Mouse (Mus musculus) heart, embryonic 12.5 days (tissue): ENCODE data around the gene Fzr1. TPM values are rescaled to one million over a fixed set of nuclear protein-coding genes. Genes with fewer than 3 reads are reported as not detected.

Experiments
- ATAC-seq: fragments of 200-750 bp; cut with Nextera tagmentation; 2 replicates; pipeline ENCODE4 v1.8.0; 2017; ENCODE audit warnings: moderate TSS enrichment, moderate library complexity; ENCODE audit not compliant: insufficient number of reproducible peaks, low FRiP score
- H3K27ac ChIP-seq: fragments of 300-500 bp; sonication (generic); 2 replicates; pipeline ENCODE4 v1.5.1; 2016; ENCODE audit warnings: mild to moderate bottlenecking, moderate library complexity; ENCODE audit not compliant: poor library complexity, severe bottlenecking
- H3K27me3 ChIP-seq: fragments of 300-500 bp; sonication (generic); replicated peaks from 2 replicates; pipeline ENCODE4 v1.6.1; 2016; ENCODE audit warnings: mild to moderate bottlenecking, moderate library complexity
- H3K36me3 ChIP-seq: fragments of 300-500 bp; sonication (generic); 2 replicates; pipeline ENCODE4 v1.6.1; 2016; ENCODE audit warnings: mild to moderate bottlenecking, moderate library complexity
- H3K4me1 ChIP-seq: fragments of 300-500 bp; sonication (generic); replicated peaks from 2 replicates; pipeline ENCODE4 v1.6.1; 2016; ENCODE audit warnings: mild to moderate bottlenecking
- H3K4me2 ChIP-seq: fragments of 300-500 bp; sonication (generic); 2 replicates; pipeline ENCODE4 v1.6.1; 2016; ENCODE audit warnings: mild to moderate bottlenecking, moderate library complexity
- H3K4me3 ChIP-seq: fragments of 300-500 bp; sonication (generic); 2 replicates; pipeline ENCODE4 v1.5.1; 2016; ENCODE audit warnings: mild to moderate bottlenecking
- H3K9ac ChIP-seq: fragments of 300-500 bp; sonication (generic); 2 replicates; pipeline ENCODE4 v1.6.1; 2016; ENCODE audit warnings: mild to moderate bottlenecking, moderate library complexity
- H3K9me3 ChIP-seq: fragments of 300-500 bp; sonication (generic); replicated peaks from 2 replicates; pipeline ENCODE4 v1.6.1; 2016; ENCODE audit warnings: mild to moderate bottlenecking, moderate library complexity
- WGBS: fragments of 180-500 bp; shearing (Covaris S2); methylation state at CpG from one replicate; pipeline ENCODE4 v1.1.7; 2016; 5-methylcytosine and 5-hydroxymethylcytosine counted together
- polyA plus RNA-seq: library from polyadenylated mRNA; unstranded; fragments of >200 nt; fragmentation: Nextera tagmentation; extraction: Ambion mirVana; gene quantifications from 2 replicates; pipeline ENCODE4 v1.2.1, GENCODE M21; 2016

The Fzr1 gene
- polyA plus RNA-seq, 1 experiment from 2014 or later: 99.5 TPM

DNA sequence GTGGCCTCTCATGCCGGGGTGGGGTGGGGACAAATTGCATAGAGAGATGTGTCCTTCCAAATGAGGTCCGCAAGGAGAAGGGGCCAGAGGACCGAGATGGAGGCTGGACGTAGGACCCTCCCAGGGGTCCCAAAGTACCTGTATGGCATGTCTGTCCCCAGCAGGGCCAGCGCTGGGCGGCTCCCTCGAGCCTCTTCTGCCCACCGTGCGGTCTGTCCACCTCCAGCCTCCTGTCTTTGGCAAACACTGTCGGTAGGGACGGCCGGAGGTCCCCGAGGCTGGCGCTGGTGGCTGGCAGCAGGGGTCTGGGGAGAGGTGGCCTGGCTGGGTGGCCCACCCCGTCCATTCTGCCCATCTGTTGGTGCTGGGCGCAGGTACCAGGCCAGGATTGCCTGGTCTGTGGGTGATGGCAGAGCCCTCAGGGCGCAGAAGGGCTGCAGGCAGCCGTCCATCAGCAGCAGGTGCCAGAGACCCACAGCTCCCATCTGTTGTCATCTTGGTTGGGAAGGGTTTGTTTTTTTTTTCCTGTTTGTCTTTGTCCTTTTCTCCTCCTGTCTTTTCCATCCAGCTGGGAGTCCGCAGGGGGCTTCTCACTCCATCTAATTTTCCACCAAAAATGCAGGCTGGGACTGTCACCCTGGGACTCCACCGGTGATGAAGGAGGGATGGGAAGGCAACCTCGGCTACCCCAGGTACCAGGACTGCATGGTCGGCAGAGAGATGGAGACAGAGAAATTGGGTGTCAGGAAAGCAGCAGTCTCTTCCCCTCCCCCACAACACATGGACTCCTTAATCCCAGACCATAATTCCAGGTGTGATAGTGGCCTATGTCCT is 22.3 kb upstream of the Fzr1 start:
- Histone ChIP-seq H3K36me3 (peaks cover 69% of the 10 kb centered on the region), H3K9me3 (no peaks in the 10 kb centered on the region), H3K4me1 (peaks cover 48% of the 10 kb centered on the region), H3K27ac (peak overlapping the region; percentile 2; the same call in 1 of the 2 replicates), H3K9ac (peak overlapping the region; percentile 42; the same call in 1 of the 2 replicates), H3K4me2 (no peak overlapping the region; the same call in 1 of the 2 replicates), H3K27me3 (peaks cover 5% of the 10 kb centered on the region; the same call in 1 of the 2 replicates), H3K4me3 (no peak overlapping the region)
- ATAC-seq: no peak
- 59% methylated on average over 22 of the region's 22 CpGs for WGBS

DNA sequence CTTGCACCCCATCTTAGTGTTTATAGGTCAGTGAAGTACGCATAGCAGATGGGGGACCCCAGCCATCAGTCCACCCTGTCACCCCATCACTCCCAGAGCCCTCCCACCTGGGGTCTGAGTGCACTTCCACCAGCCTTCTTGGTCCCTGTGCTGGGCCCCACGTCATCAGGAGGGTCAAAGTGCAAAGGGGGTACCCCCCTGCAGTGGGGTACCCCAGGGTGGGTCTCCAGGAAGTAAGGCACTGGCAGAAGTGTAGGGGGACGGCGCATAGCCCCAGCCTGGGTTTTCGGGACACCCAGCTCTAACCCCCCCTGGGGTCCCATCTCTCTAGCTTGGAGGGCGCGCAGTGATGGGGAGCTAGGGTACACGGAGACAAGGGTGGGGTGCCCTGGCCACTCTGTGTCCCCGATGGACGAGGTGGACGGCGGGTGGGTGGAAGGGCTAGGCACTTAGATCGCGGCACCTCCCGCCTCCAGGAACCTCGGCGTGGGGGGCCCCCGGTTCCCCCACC is 21.5 kb upstream of the Fzr1 start:
- H3K27ac ChIP-seq: no peak overlapping the region
- H3K27me3 ChIP-seq: peaks cover 5% of the 10 kb centered on the region; the same call in 1 of the 2 replicates
- H3K4me1 ChIP-seq: peaks cover 43% of the 10 kb centered on the region
- no peaks in the 10 kb centered on the region for H3K9me3 ChIP-seq
- H3K4me3 ChIP-seq: no peak overlapping the region
- H3K36me3 ChIP-seq: peaks cover 61% of the 10 kb centered on the region
- no peak overlapping the region for H3K4me2 ChIP-seq
- no peak overlapping the region for H3K9ac ChIP-seq
- no peak for ATAC-seq
- WGBS: 66% methylated on average over 18 of the region's 18 CpGs

DNA sequence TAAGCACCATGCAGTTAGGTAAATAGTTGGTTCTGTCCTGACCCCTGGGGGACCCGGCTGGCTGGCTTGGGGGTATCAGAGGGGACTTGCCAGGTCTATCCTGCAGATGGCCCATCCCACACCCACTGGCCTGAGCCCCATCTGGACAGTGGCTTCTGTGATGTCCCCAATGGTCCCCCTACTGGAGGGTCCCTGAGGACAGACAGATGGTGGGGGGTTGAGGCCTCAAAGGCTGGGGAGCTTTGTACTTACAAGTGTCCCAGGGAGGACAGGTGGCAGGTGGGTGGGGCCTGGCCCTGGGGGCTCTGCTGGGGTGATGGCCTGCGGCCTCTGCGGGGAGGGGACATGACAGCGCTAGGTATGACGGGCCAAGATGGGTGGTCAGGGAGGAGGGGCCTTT is 21.0 kb upstream of the Fzr1 start:
- no peak for ATAC-seq
- Histone ChIP-seq H3K36me3 (peaks cover 56% of the 10 kb centered on the region), H3K9me3 (no peaks in the 10 kb centered on the region), H3K27me3 (no peaks in the 10 kb centered on the region; the same call in 1 of the 2 replicates), H3K4me3 (no peak overlapping the region), H3K9ac (no peak overlapping the region), H3K27ac (no peak overlapping the region), H3K4me1 (peaks cover 39% of the 10 kb centered on the region), H3K4me2 (no peak overlapping the region)
- WGBS: 59% methylated on average over 5 of the region's 5 CpGs

DNA sequence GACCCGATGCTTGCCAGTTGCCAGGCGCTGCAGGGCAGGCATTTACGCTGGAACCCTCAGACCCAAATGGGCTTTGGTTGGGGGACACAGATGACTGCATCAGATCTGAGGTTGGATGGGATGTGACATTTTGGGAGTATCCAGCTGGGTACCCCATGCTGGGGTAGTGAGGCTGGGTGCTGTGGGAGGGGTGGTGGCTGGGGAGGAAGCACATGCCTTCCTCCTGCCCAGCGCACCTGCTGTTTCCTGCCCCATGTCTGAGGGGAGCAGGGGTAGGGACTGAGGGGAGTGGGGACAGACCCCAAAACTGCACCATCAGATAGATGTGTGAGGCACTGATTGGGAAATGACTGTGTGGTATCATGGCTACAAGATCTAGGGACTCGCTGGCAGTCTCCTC is 18.4 kb upstream of the Fzr1 start:
- Histone ChIP-seq H3K4me1 (peaks cover 33% of the 10 kb centered on the region), H3K27me3 (no peaks in the 10 kb centered on the region; the same call in 1 of the 2 replicates), H3K9ac (no peak overlapping the region), H3K36me3 (peaks cover 38% of the 10 kb centered on the region), H3K4me3 (no peak overlapping the region), H3K4me2 (no peak overlapping the region), H3K9me3 (no peaks in the 10 kb centered on the region), H3K27ac (no peak overlapping the region)
- WGBS: 76% methylated on average over 5 of the region's 5 CpGs
- ATAC-seq: no peak

DNA sequence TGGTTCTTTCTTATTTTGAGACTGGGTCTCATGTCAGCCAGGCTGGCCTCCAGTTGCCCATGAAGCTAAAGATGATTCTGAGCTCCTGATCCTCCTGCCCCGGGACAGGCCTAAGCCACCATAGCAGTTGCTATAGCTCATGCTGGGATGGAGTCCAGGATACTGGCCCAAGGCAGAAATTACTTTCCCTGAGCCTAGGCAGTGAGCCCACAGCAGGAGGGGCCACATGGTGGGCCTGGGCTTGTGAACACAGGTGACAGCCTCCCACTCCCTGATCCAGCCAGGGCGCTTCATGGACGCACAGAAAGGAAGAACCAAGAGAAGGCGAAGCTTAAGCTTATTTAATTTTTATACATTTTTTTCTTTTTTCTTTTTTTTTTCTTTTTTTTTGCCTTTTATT is 17.5 kb upstream of the Fzr1 start:
- Histone ChIP-seq H3K9ac (no peak overlapping the region; the same call in 1 of the 2 replicates), H3K4me1 (peaks cover 24% of the 10 kb centered on the region), H3K4me3 (no peak overlapping the region), H3K27me3 (no peaks in the 10 kb centered on the region; the same call in 1 of the 2 replicates), H3K27ac (no peak overlapping the region), H3K36me3 (peaks cover 38% of the 10 kb centered on the region), H3K4me2 (no peak overlapping the region), H3K9me3 (no peaks in the 10 kb centered on the region)
- ATAC-seq: no peak
- 77% methylated on average over 4 of the region's 4 CpGs for WGBS

DNA sequence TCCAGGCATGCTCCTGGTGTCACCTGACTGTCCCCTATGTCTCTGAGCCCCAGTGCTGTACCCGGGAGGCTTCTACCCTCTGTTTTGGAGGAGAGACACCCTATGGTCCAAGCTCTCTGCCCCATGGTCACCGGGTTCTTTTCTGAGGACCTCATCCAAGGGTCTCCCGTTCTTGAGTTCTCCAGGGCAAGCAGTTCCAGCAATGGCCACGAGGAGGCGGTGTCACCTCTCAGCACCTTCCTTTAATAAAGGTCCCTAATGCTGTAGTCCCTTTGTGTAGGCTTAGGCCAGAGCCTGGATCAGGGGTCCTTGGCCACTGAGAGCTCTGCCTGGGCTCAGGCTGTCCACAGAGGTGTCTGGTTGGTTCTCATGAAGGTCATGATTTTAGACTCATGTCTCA is 16.8 kb upstream of the Fzr1 start:
- Histone ChIP-seq H3K27me3 (no peaks in the 10 kb centered on the region), H3K36me3 (peaks cover 31% of the 10 kb centered on the region), H3K9ac (no peak overlapping the region), H3K9me3 (no peaks in the 10 kb centered on the region), H3K27ac (no peak overlapping the region), H3K4me2 (no peak overlapping the region), H3K4me3 (no peak overlapping the region), H3K4me1 (peaks cover 20% of the 10 kb centered on the region)
- 13% methylated on average over 5 of the region's 5 CpGs for WGBS
- no peak for ATAC-seq

DNA sequence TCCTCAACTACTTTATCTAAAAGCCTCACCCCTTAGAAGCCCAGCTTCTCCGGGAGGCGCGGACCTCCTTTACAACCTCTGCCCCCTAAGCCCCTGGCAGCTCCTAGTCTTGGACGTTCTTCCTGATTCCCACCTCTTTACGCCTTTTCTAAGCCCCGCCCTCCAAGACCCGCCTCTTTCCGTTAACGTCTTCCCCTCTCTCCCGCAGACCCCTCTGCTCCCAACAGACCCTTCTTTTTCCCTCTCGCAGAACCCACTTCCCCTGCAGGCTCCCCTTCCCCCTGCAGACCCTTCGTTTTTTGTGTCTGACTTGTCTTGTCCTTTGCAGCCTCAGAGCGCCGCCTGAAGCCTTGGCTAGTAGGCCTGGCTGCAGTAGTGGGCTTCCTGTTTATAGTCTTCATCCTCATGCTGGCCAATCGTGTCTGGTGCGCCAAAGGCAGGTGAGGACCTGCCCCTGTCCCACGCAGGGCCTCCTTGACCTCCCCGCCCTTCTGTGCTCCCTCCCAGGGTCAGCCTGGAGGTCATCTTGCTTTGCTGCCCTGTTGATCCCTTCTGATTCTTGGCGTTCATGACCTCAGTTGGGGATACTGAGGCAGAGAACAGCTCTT is 15.2 kb upstream of the Fzr1 start:
- Histone ChIP-seq H3K4me1 (peaks cover 33% of the 10 kb centered on the region), H3K9me3 (no peaks in the 10 kb centered on the region), H3K27me3 (no peaks in the 10 kb centered on the region), H3K9ac (peak overlapping the region; percentile 66), H3K4me3 (peak overlapping the region; percentile 40), H3K27ac (peak overlapping the region; percentile 56; the same call in 1 of the 2 replicates), H3K4me2 (peak overlapping the region; percentile 74), H3K36me3 (peaks cover 21% of the 10 kb centered on the region)
- 6% methylated on average over 19 of the region's 19 CpGs for WGBS
- no peak for ATAC-seq

DNA sequence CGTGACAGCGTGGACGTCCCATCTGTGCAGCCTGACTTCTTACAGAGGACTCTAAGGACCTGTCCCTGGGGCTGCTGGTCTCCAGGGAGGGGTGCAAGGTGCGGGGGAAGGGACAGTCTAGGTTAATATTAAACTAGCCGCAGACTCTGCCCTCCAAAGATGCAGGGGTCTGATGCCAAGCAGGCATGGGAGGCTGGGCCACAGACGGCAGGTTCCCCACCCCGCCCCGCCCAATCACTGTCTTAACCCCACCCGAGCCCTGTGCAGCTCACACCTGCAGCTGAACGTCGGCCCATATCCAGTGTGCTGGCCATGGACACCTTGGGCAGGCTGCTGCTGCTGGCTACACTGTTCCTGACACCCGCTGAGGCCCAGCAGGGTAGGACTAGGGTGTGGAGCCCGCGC is 14.5 kb upstream of the Fzr1 start, which contains the start of gene Smim24:
Gene Smim24, plus strand, starts transcription at position 271 of the 405 bp plus-strand sequence.
- H3K4me3 ChIP-seq: peak within 1 kb of the TSS; percentile 40
- ATAC-seq: no peak
- H3K4me1 ChIP-seq: peaks cover 33% of the 10 kb centered on the region
- peak within 1 kb of the TSS; percentile 74 for H3K4me2 ChIP-seq
- no peaks in the 10 kb centered on the region for H3K9me3 ChIP-seq
- peak within 1 kb of the TSS; percentile 56; the same call in 1 of the 2 replicates for H3K27ac ChIP-seq
- H3K9ac ChIP-seq: peak within 1 kb of the TSS; percentile 66
- peaks cover 21% of the 10 kb centered on the region for H3K36me3 ChIP-seq
- WGBS: 49% methylated on average over 14 of the region's 14 CpGs
- no peaks in the 10 kb centered on the region for H3K27me3 ChIP-seq

DNA sequence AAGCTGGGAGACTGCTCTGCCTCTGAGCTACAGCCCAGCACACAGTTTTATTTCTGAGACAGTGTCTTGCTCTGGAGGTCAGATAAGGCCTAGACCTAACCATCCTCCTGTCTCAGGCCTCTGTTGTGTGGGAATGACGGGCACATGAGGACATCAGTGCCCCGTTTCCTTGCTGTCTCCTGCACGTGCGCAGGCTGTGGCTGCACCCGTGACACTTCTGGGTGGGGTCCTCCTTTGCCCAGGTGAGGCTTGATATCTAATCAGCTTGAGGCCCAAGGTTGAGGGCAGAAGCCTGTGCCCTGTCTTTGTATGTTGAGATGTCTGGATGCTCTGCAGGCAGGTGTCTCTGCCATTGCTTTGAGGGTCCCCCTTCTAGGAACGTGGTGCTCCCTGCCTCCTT is 14.0 kb upstream of the Fzr1 start:
- Histone ChIP-seq H3K36me3 (peaks cover 21% of the 10 kb centered on the region), H3K9me3 (no peaks in the 10 kb centered on the region), H3K27me3 (no peaks in the 10 kb centered on the region), H3K4me1 (peaks cover 33% of the 10 kb centered on the region), H3K27ac (no peak overlapping the region), H3K4me2 (no peak overlapping the region), H3K4me3 (no peak overlapping the region), H3K9ac (no peak overlapping the region)
- WGBS: 77% methylated on average over 6 of the region's 6 CpGs
- no peak for ATAC-seq

DNA sequence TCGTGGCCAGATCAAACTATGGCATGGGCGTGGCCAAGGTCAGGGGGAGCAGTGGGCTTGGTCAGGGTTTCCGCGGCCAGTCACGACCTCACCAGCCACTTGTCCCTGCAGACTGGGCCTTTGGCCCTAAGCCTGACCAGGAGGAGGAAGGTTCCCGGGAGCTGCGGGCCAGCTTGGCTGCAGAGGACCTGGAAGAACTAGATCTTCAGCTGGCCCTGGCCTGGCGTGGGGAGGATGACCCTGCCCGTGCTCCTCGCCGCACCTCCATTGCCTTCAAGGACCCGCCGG is 12.3 kb upstream of the Fzr1 start:
- H3K9me3 ChIP-seq: no peaks in the 10 kb centered on the region
- H3K9ac ChIP-seq: 0 out of 2 replicates have a peak overlapping the region, but pooled peaks have one; percentile 52
- H3K4me1 ChIP-seq: peaks cover 37% of the 10 kb centered on the region
- no peak for ATAC-seq
- WGBS: 84% methylated on average over 13 of the region's 13 CpGs
- no peak overlapping the region for H3K4me3 ChIP-seq
- H3K4me2 ChIP-seq: no peak overlapping the region
- H3K27me3 ChIP-seq: no peaks in the 10 kb centered on the region
- peaks cover 34% of the 10 kb centered on the region for H3K36me3 ChIP-seq
- no peak overlapping the region for H3K27ac ChIP-seq
